Mouse (Mus musculus): ENCODE measurements around the gene Ebf4. TPM values are rescaled to one million over a fixed set of nuclear protein-coding genes. Genes with fewer than 3 reads are reported as not detected.

Ebf4 gene
- not detected for polyA plus RNA-seq (2014; fragmentation: Illumina TruSeq; extraction: RNeasy Lipid Tissue Mini Kit (QIAGEN cat#74804); ENCODE audit: low read depth, low replicate concordance)

GRCm38 (mm10) chr2:130294936-130295277 lies at the start of gene Ebf4:
Ebf4 (plus strand) TSS chr2:130295169.

GRCm38 (mm10) chr2:130274149-130274861 lies 20.7 kb upstream of the Ebf4 start, which contains the start of gene Nop56:
Nop56 (plus strand) TSS chr2:130274430.

GRCm38 (mm10) chr2:130283854-130284654 lies 10.9 kb upstream of the Ebf4 start, which contains the start of gene Idh3b:
Idh3b (minus strand) TSS chr2:130284547.

GRCm38 (mm10) chr2:130397186-130397985 lies 102.4 kb downstream of the Ebf4 start, which contains the start of gene Cpxm1:
Cpxm1 (minus strand) TSS chr2:130397574.

GRCm38 (mm10) chr2:130404939-130405338 lies 110.0 kb downstream of the Ebf4 start, which contains the start of the genes Gm28372 and 1700020A23Rik:
Gm28372 (plus strand) TSS chr2:130405239.
1700020A23Rik (plus strand) TSS chr2:130405259.

GRCm38 (mm10) chr2:130406178-130406577 lies 111.2 kb downstream of the Ebf4 start, which contains the start of gene Tmem239:
Tmem239 (plus strand) TSS chr2:130406478.

Other genes with a start within 250 kb of the Ebf4 start
- gene Tgm6, start 182.8 kb upstream of the Ebf4 start, polyA plus RNA-seq (2014; fragmentation: Illumina TruSeq; extraction: RNeasy Lipid Tissue Mini Kit (QIAGEN cat#74804); ENCODE audit: low read depth, low replicate concordance) = not detected
- gene Snrpb, start 115.8 kb upstream of the Ebf4 start, polyA plus RNA-seq (2014; fragmentation: Illumina TruSeq; extraction: RNeasy Lipid Tissue Mini Kit (QIAGEN cat#74804); ENCODE audit: low read depth, low replicate concordance) = 14.1 TPM
- not detected for gene Tmc2, start 100.0 kb upstream of the Ebf4 start, polyA plus RNA-seq (2014; fragmentation: Illumina TruSeq; extraction: RNeasy Lipid Tissue Mini Kit (QIAGEN cat#74804); ENCODE audit: low read depth, low replicate concordance)
- 30.7 TPM for gene Nop56, start 20.7 kb upstream of the Ebf4 start, polyA plus RNA-seq (2014; fragmentation: Illumina TruSeq; extraction: RNeasy Lipid Tissue Mini Kit (QIAGEN cat#74804); ENCODE audit: low read depth, low replicate concordance)
- 192 TPM for gene Idh3b, start 10.6 kb upstream of the Ebf4 start, polyA plus RNA-seq (2014; fragmentation: Illumina TruSeq; extraction: RNeasy Lipid Tissue Mini Kit (QIAGEN cat#74804); ENCODE audit: low read depth, low replicate concordance)
- gene Cpxm1, start 102.4 kb downstream of the Ebf4 start, polyA plus RNA-seq (2014; fragmentation: Illumina TruSeq; extraction: RNeasy Lipid Tissue Mini Kit (QIAGEN cat#74804); ENCODE audit: low read depth, low replicate concordance) = not detected
- not detected for gene Gm28372, start 110.1 kb downstream of the Ebf4 start, polyA plus RNA-seq (2014; fragmentation: Illumina TruSeq; extraction: RNeasy Lipid Tissue Mini Kit (QIAGEN cat#74804); ENCODE audit: low read depth, low replicate concordance)
- gene 1700020A23Rik, start 110.1 kb downstream of the Ebf4 start, polyA plus RNA-seq (2014; fragmentation: Illumina TruSeq; extraction: RNeasy Lipid Tissue Mini Kit (QIAGEN cat#74804); ENCODE audit: low read depth, low replicate concordance) = not detected
- gene Tmem239, start 111.3 kb downstream of the Ebf4 start, polyA plus RNA-seq (2014; fragmentation: Illumina TruSeq; extraction: RNeasy Lipid Tissue Mini Kit (QIAGEN cat#74804); ENCODE audit: low read depth, low replicate concordance) = not detected
- 13.0 TPM for gene Vps16, start 129.2 kb downstream of the Ebf4 start, polyA plus RNA-seq (2014; fragmentation: Illumina TruSeq; extraction: RNeasy Lipid Tissue Mini Kit (QIAGEN cat#74804); ENCODE audit: low read depth, low replicate concordance)
- 4.3 TPM for gene Pced1a, start 129.5 kb downstream of the Ebf4 start, polyA plus RNA-seq (2014; fragmentation: Illumina TruSeq; extraction: RNeasy Lipid Tissue Mini Kit (QIAGEN cat#74804); ENCODE audit: low read depth, low replicate concordance)
- 135 TPM for gene Ptpra, start 155.1 kb downstream of the Ebf4 start, polyA plus RNA-seq (2014; fragmentation: Illumina TruSeq; extraction: RNeasy Lipid Tissue Mini Kit (QIAGEN cat#74804); ENCODE audit: low read depth, low replicate concordance)